Mouse (Mus musculus): ENCODE measurements around the gene Gpr4. TPM values are rescaled to one million over a fixed set of nuclear protein-coding genes. Genes with fewer than 3 reads are reported as not detected.

Gene Gpr4
- total and polyA plus RNA-seq, 3 experiments, result 0.15 to 0.19 TPM; not detected in 1

DNA sequence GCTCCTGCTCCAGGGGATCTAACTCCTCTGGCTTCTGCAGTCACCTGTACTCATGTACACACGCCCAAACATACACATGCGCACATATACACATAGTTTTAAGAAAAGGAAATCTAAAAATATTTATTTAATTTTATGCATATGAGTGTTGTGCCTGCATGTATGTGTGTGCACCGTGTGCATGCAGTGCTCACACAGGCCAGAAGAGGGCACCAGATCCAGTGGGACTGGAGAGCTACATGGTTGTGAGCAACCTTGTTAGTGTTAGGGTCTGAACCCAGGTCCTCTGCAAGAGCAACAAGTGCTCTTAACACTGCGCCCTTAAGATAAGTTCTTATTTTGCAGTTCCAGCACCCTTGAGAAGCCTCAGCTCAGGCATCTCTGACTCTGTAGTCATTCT, 17.7 kb upstream of the Gpr4 start:
- no peak overlapping the region for H3K9ac ChIP-seq (ENCODE audit: control insufficient read depth, low read depth, low read length, poor library complexity, severe bottlenecking)
- peaks cover 0 to 5% of the 10 kb centered on the region in 2 experiments; a peak in 2 of 4 replicates for H3K4me1 ChIP-seq (ENCODE audit: control insufficient read depth in 1 of 2, insufficient read depth in 2 of 2, low read length in 2 of 2)
- no peaks in the 10 kb centered on the region for H3K9me3 ChIP-seq (replicated peaks; ENCODE audit: insufficient read depth, low read length)
- H3K27me3 ChIP-seq (ENCODE audit: control insufficient read depth in 1 of 2, insufficient read depth in 2 of 2, low read length in 2 of 2), result no peaks in the 10 kb centered on the region
- H3K27ac ChIP-seq (ENCODE audit: control insufficient read depth, low read depth, low read length), result no peak overlapping the region
- TF ChIP-seq SMC3 (IDR thresholded peaks at IDR 0.05; ENCODE audit: low read depth, low read length) (0 out of 2 replicates have a peak, but pooled peaks have one; percentile 24), SIN3A (IDR thresholded peaks at IDR 0.05; ENCODE audit: low read length) (no peak), BHLHE40 (IDR thresholded peaks at IDR 0.05; ENCODE audit: borderline replicate concordance, low read depth, low read length) (no peak), MYB (IDR thresholded peaks at IDR 0.05; ENCODE audit: low read depth, low read length) (no peak), POLR2A (IDR thresholded peaks at IDR 0.05; ENCODE audit: control insufficient read depth in 1 of 2, insufficient read depth in 1 of 2, low read depth in 1 of 2, low read length in 2 of 2, poor library complexity in 1 of 2) (no peak), TCF12 (IDR thresholded peaks at IDR 0.05; ENCODE audit: low read depth, low read length) (no peak), TBP (IDR thresholded peaks at IDR 0.05; ENCODE audit: low read depth, low read length) (no peak), CHD2 (IDR thresholded peaks at IDR 0.05; ENCODE audit: low read length) (no peak), ZMIZ1 (IDR thresholded peaks at IDR 0.05; ENCODE audit: low read depth, low read length) (no peak), ZNF384 (IDR thresholded peaks at IDR 0.05; ENCODE audit: low read depth, low read length) (no peak), CTCF (IDR thresholded peaks at IDR 0.05 in 2 of 3, conservative IDR thresholded peaks at IDR 0.05 in 1 of 3; ENCODE audit: control insufficient read depth in 1 of 3, insufficient read depth in 1 of 3, low read depth in 2 of 3, low read length in 3 of 3, poor library complexity in 1 of 3, severe bottlenecking in 1 of 3) (peak; percentile 44 to 65 (median 48)), RAD21 (IDR thresholded peaks at IDR 0.05; ENCODE audit: low read depth, low read length) (no peak), CHD1 (IDR thresholded peaks at IDR 0.05; ENCODE audit: low read depth, low read length) (no peak)
- no peak overlapping the region for H3K4me3 ChIP-seq (ENCODE audit: control insufficient read depth in 1 of 2, insufficient read depth in 1 of 2, low read depth in 2 of 2, low read length in 2 of 2)
- peaks cover 0 to 2% of the 10 kb centered on the region in 2 experiments; a peak in 1 of 4 replicates for H3K36me3 ChIP-seq (ENCODE audit: control insufficient read depth in 1 of 2, insufficient read depth in 2 of 2, low read length in 2 of 2)
- DNase-seq (ENCODE audit: low read depth, low spot score), result peak; percentile 57
- H3K79me2 ChIP-seq (ENCODE audit: control insufficient read depth, insufficient read depth, low read length, poor library complexity), result no peaks in the 10 kb centered on the region

DNA sequence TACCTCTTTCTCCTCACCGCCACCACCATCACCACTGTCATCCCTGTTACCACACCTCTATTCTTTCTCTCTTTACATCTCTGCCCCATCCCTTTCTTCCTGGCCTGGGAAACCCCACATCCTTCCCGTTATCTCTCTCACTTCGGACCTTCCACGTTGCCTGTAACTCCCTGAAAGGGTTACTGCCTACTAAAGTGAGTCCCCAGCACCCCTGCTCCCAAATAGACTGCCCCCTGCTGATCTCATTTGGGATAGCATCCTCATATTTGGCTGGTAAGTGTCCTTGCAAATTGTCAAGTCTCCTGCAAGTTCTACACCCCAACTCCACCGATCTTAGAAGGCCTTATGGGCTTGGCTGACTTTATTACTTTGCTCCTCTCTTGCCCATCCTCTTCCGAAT, 15.7 kb upstream of the Gpr4 start:
- Histone ChIP-seq H3K27ac (ENCODE audit: control insufficient read depth, low read depth, low read length) (no peak overlapping the region), H3K9me3 (replicated peaks; ENCODE audit: insufficient read depth, low read length) (no peaks in the 10 kb centered on the region), H3K79me2 (ENCODE audit: control insufficient read depth, insufficient read depth, low read length, poor library complexity) (no peaks in the 10 kb centered on the region), H3K36me3 (ENCODE audit: control insufficient read depth in 1 of 2, insufficient read depth in 2 of 2, low read length in 2 of 2) (no peaks in the 10 kb centered on the region; a peak in 1 of 4 replicates), H3K4me1 (ENCODE audit: control insufficient read depth in 1 of 2, insufficient read depth in 2 of 2, low read length in 2 of 2) (no peaks in the 10 kb centered on the region), H3K9ac (ENCODE audit: control insufficient read depth, low read depth, low read length, poor library complexity, severe bottlenecking) (no peak overlapping the region), H3K4me3 (ENCODE audit: control insufficient read depth in 1 of 2, insufficient read depth in 1 of 2, low read depth in 2 of 2, low read length in 2 of 2) (no peak overlapping the region), H3K27me3 (ENCODE audit: control insufficient read depth in 1 of 2, insufficient read depth in 2 of 2, low read length in 2 of 2) (no peaks in the 10 kb centered on the region)
- peak; percentile 56 for TF ChIP-seq SMC3 (IDR thresholded peaks at IDR 0.05; ENCODE audit: low read depth, low read length)
- peak; percentile 57 to 81 (median 69) for TF ChIP-seq CTCF (IDR thresholded peaks at IDR 0.05 in 2 of 3, conservative IDR thresholded peaks at IDR 0.05 in 1 of 3; ENCODE audit: control insufficient read depth in 1 of 3, insufficient read depth in 1 of 3, low read depth in 2 of 3, low read length in 3 of 3, poor library complexity in 1 of 3, severe bottlenecking in 1 of 3)
- TF ChIP-seq NELFE (IDR thresholded peaks at IDR 0.05; ENCODE audit: low read depth, low read length), result no peak
- peak; percentile 77 for DNase-seq (ENCODE audit: low read depth, low spot score)

DNA sequence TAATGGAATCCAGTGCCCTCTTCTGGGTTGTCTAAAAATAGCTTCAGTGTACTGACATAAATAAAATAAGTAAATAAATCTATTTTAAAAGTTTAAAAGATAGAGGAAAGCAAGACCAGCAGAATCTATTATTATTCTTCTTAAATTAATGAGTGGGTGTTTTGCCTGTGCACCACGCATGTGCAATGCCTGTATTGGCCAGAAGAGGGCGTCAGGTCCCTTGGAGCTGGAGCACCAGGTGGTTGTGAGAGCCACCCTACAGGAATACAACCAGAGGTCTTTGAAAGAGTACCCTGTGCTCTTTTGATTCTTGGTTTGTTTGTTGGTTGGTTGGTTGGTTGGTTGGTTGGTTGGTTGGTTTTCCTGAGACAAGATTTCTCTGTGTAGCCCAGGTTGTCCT, 14.4 kb upstream of the Gpr4 start:
- no peak overlapping the region for H3K4me3 ChIP-seq (ENCODE audit: control insufficient read depth in 1 of 2, insufficient read depth in 1 of 2, low read depth in 2 of 2, low read length in 2 of 2)
- TF ChIP-seq ZKSCAN1 (IDR thresholded peaks at IDR 0.05; ENCODE audit: low read depth, low read length) (no peak), ZC3H11A (IDR thresholded peaks at IDR 0.05; ENCODE audit: low read depth, low read length) (peak; percentile 67), RAD21 (IDR thresholded peaks at IDR 0.05; ENCODE audit: low read depth, low read length) (peak; percentile 58), CTCF (IDR thresholded peaks at IDR 0.05 in 2 of 3, conservative IDR thresholded peaks at IDR 0.05 in 1 of 3; ENCODE audit: control insufficient read depth in 1 of 3, insufficient read depth in 1 of 3, low read depth in 2 of 3, low read length in 3 of 3, poor library complexity in 1 of 3, severe bottlenecking in 1 of 3) (peak; percentile 77 to 83 (median 82)), SMC3 (IDR thresholded peaks at IDR 0.05; ENCODE audit: low read depth, low read length) (peak; percentile 83)
- DNase-seq (ENCODE audit: low read depth, low spot score), result peak; percentile 73

More for the DNA sequence above, 14.4 kb upstream of the Gpr4 start:
- no peak overlapping the region for H3K9ac ChIP-seq (ENCODE audit: control insufficient read depth, low read depth, low read length, poor library complexity, severe bottlenecking)
- no peaks in the 10 kb centered on the region for H3K4me1 ChIP-seq (ENCODE audit: control insufficient read depth in 1 of 2, insufficient read depth in 2 of 2, low read length in 2 of 2)
- H3K27ac ChIP-seq (ENCODE audit: control insufficient read depth, low read depth, low read length), result no peak overlapping the region
- H3K9me3 ChIP-seq (replicated peaks; ENCODE audit: insufficient read depth, low read length), result no peaks in the 10 kb centered on the region
- H3K27me3 ChIP-seq (ENCODE audit: control insufficient read depth in 1 of 2, insufficient read depth in 2 of 2, low read length in 2 of 2), result no peaks in the 10 kb centered on the region
- H3K79me2 ChIP-seq (ENCODE audit: control insufficient read depth, insufficient read depth, low read length, poor library complexity), result no peaks in the 10 kb centered on the region
- H3K36me3 ChIP-seq (ENCODE audit: control insufficient read depth in 1 of 2, insufficient read depth in 2 of 2, low read length in 2 of 2), result no peaks in the 10 kb centered on the region
